Mouse (Mus musculus) right cerebral cortex, postnatal 36 days (tissue): ENCODE measurements around the gene Ddx23.

Experiments
- DNase-seq, 2 experiments: peaks; one replicate each; pipeline ENCODE4 v3.0.0; 2022; ENCODE audit warnings: low spot score in 2 of 2, mixed read lengths in 1 of 2

Ddx23 gene

GRCm38 (mm10) chr15:98632921-98633320 is 29.8 kb downstream of the Ddx23 start:
- DNase-seq, result no peak

GRCm38 (mm10) chr15:98632107-98632744 is 30.5 kb downstream of the Ddx23 start:
- peak in 1 of 2 experiments; percentile 50 for DNase-seq

- DNase-seq, result peak in 1 of 2 experiments; percentile 28
Measured at GRCm38 (mm10) chr15:98631493-98631892, 31.2 kb downstream of the Ddx23 start.

- DNase-seq, result no peak
Measured at GRCm38 (mm10) chr15:98630540-98630939, 32.2 kb downstream of the Ddx23 start, which contains the start of gene Cacnb3. Gene Cacnb3 (plus strand): TSS chr15:98630840.

- DNase-seq, result no peak
Measured at GRCm38 (mm10) chr15:98629464-98629863, 33.2 kb downstream of the Ddx23 start.

GRCm38 (mm10) chr15:98628589-98629254 is 34.0 kb downstream of the Ddx23 start:
- DNase-seq, result no peak

GRCm38 (mm10) chr15:98626487-98627212 is 36.0 kb downstream of the Ddx23 start:
- DNase-seq, result no peak

GRCm38 (mm10) chr15:98626078-98626477 is 36.6 kb downstream of the Ddx23 start:
- DNase-seq, result no peak

- DNase-seq, result no peak
Measured at GRCm38 (mm10) chr15:98623361-98623821, 39.3 kb downstream of the Ddx23 start.

GRCm38 (mm10) chr15:98622721-98623120 is 40.0 kb downstream of the Ddx23 start:
- DNase-seq, result no peak

GRCm38 (mm10) chr15:98622199-98622598 is 40.5 kb downstream of the Ddx23 start:
- DNase-seq, result no peak

GRCm38 (mm10) chr15:98617176-98617537 is 45.5 kb downstream of the Ddx23 start:
- DNase-seq, result no peak

GRCm38 (mm10) chr15:98616362-98617175 is 46.1 kb downstream of the Ddx23 start:
- DNase-seq, result no peak

GRCm38 (mm10) chr15:98615751-98616150 is 46.9 kb downstream of the Ddx23 start:
- no peak for DNase-seq

- no peak for DNase-seq
Measured at GRCm38 (mm10) chr15:98614971-98615370, 47.7 kb downstream of the Ddx23 start.

- no peak for DNase-seq
Measured at GRCm38 (mm10) chr15:98614551-98614950, 48.1 kb downstream of the Ddx23 start.

- no peak for DNase-seq
Measured at GRCm38 (mm10) chr15:98612229-98612628, 50.5 kb downstream of the Ddx23 start.

- no peak for DNase-seq
Measured at GRCm38 (mm10) chr15:98610131-98610633, 52.5 kb downstream of the Ddx23 start.

- DNase-seq, result peak; percentile 68 to 69
Measured at GRCm38 (mm10) chr15:98609331-98610130, 53.2 kb downstream of the Ddx23 start, which contains the start of gene Adcy6. Gene Adcy6 (minus strand): TSS chr15:98610076.

- DNase-seq, result no peak
Measured at GRCm38 (mm10) chr15:98608784-98609250, 53.9 kb downstream of the Ddx23 start.
